Mouse (Mus musculus) cerebellum, adult 11 months (tissue): ENCODE data around the gene Fam120b.

ENCODE experiments used
- DNase-seq: peaks from one replicate; pipeline ENCODE4 v3.0.0; 2022

Fam120b gene

DNA sequence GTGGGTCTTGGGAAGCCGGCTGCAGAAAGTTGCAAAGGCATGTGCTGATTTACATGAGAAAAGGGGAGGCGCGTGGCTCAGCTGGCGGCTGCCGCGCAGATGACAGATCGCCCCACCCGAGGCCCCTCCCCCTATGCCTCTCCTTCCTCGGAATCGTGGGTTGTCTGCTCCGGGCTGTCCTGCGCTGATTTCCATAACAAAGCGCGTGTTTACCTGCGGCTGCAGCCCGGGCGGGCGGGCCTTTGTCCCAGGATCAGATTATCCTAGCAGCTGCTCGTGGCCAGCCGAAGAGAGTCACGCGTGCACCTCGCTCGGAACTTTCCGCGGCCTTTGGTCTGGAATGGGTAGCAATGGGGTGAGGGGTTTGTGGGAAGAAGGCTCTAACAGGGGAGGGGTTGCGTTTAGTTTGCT is 15.4 kb upstream of the Fam120b start:
- no peak for DNase-seq

DNA sequence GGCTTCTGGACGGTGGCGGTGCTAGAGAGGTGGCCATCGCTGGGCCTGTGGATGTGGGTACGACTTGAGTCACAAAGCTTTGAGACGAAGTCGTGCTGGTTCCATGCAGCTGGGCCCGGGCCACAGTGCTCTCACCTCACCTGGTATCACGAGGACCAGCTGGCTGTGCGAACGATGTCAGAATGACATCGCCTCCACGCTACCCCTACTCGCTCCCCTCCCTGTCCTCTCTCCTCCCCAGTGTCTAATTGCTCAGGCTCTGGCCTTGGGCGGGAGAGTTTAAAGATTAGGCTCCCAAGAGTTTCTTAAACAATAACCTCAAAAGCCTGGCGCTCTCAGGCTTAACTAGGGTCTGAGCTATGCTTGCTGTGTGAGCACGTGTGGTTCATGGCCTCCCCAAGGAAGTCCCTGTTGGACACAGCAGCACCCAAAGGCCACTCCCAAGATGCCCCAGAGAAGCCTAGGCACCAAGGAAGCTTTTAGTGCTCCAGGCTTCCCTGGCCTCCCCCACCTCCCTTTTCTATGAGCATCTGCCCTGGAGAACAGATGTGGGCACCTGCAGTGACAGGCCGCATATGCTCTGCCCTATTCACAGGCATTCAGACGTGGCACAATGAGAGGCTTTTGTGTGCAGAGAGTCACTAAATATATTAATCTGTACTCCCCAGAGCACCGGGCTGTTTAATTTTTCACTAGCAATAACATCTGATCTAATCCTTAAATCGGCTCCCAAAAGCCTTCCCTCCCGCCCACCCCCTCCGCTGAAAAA is 14.7 kb upstream of the Fam120b start:
- no peak for DNase-seq

GRCm38 (mm10) chr17:15381869-15382660 is 13.9 kb upstream of the Fam120b start:
- DNase-seq: no peak

DNA sequence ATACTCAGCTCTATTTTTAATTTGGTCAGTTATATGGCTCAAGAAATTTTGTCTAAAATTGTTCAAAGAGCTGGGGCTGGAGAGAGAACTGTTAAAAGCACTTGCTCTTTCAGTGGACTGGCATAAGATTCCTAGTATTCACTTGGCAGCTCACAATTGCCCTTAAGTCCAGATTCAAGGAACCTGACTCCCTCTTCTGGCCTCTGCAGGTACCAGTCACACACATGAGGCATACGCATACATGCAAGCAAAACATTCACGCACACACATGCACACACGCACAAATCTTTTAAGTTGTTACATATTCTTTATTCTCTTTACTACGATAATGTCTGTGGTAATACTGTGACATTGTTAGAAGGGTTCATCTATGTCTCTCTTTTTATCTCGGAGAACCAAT is 12.6 kb upstream of the Fam120b start:
- DNase-seq: no peak

DNA sequence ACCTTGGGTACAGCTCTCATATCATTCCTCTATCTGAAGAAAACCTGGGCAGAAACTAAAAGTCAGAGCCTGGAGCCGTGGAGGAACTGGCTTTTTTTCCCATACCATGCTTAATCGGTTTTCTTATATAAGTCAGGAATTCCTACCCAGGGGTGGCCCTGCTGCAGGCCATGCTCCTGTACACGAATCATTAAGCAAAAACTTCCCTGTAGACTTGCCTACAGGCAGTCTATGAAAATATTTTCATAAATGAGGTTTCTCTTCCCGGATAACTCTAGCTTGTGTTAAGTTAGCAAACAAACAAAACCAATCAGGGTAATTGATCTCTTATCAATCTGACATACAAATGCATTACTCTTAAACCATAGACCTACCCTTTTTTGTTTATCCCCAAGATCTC is 7.1 kb upstream of the Fam120b start:
- no peak for DNase-seq

DNA sequence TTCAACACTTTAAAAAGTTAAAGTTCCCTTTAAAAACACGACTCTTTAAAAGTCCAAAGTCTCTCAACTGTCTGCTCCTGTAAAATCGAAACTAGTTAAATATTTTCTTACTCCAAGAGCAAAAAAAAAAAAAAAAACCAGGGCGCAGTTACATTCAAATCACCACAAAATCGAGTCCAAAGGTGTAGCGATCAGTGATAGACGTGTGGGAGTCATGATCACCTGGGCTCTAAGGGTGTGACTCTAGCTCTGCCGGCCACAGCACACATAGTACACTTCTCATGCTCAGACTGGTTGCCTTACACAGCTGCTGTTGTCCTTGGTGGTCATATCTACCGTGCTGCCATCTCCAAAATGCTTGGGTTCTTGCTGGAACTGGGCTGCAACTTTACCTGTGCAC is 6.6 kb upstream of the Fam120b start:
- no peak for DNase-seq

DNA sequence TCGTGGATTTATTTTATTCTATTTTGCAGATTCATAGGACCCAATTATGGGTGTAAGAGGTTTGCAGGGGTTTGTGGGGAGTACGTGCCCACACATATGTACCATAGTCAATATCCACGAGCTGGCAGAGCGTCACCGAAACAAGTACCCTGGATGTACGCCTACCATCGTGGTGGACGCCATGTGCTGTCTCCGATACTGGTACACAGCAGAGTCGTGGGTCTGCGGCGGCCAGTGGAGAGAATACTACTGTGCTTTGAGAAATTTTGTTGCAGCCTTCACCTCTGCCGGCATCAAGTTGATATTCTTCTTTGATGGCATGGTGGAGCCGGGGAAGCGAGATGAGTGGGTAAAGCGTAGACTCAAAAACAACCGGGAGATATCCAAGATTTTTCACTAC is 5.7 kb downstream of the Fam120b start:
- DNase-seq: no peak

GRCm38 (mm10) chr17:15406576-15406975 is 10.6 kb downstream of the Fam120b start:
- DNase-seq: no peak

- no peak for DNase-seq
Measured at GRCm38 (mm10) chr17:15409261-15409660, 13.3 kb downstream of the Fam120b start.

DNA sequence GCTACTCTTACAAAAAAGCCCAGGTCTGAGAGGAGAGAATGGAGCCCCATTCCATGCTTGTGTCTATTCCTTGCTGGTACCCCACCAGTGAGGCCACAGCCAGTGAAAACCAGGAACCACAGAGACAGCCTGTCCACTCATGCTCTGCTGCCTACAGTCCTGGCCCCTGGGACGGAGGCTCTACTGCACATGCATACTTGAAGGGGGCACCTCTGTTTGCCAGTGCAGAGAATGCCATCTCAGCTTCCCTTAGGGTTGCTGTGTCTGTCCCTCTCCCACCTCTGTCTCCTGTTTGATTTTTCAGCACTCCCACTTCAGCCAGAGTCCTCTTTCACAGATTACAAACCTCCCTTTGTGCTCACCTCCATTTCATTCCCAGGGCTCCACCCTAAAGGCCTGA is 14.9 kb downstream of the Fam120b start:
- DNase-seq: no peak

- no peak for DNase-seq
Measured at GRCm38 (mm10) chr17:15416596-15417215, 20.7 kb downstream of the Fam120b start.

- DNase-seq: no peak
Measured at GRCm38 (mm10) chr17:15419534-15419933, 23.5 kb downstream of the Fam120b start.

DNA sequence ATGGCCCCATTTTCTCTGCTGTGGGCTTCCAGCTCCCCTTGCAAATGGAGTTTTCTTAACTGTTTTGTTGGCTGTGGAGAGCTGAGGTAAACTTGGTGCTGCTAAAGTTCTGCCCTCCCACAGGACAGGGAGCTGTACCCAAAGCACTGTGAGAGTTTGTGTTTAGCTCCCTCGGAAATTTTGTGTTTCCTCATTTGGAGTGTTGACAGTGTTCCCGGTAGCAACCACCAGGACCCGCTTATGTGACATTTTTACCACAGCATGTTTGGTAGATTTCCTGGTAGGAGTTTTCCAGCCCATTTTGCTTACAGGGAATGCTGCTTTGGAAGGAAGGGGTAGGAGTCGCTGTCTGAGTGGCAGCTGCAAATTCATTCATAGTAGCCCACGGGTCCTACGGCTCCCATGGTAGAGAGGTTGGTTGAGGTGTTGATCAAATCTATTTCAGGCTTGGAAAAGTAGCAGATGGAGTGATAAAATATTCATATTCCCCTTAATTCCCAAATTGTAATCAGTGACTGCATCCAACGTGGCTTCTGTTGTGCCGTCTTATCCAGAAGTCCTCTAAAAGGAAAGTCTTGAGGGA is 24.1 kb downstream of the Fam120b start:
- DNase-seq: no peak

DNA sequence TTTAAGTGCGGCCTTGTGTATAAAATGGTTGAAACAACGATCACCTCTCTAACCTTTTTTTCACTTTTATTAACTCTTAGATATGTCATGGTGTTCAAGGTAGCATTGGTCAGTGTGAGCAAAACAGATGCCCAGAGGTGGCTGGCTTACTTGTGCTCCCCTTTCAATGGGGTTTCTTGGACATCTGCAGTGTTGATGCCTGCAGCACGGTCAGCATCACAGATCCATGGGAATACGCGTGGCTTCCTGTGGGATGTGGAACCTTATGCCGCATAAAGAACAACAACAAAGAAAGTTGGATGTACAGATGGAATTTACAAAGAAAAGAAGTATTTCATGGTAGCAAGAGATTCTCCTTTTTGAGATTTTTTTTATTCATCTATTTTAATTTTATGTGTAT is 25.4 kb downstream of the Fam120b start:
- DNase-seq: no peak

DNA sequence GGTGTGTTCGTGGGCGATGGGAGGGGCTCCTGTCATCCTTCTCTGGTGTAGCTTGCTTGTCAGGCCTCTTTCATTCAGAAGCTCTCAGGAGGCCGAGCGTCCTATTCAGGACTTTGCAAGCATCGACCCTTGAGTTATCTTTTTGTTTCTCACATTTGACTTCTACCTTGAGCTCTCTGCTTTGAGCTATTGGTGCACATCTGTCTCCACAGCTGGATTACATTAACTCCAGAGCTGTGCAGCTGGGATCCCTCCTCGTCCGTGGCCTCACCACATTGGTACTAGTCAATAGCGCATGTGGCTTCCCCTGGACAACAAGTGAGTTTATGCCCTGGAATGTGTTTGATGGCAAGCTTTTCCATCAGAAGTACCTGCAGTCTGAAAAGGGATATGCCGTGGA is 26.7 kb downstream of the Fam120b start:
- DNase-seq: no peak

- DNase-seq: no peak
Measured at GRCm38 (mm10) chr17:15423080-15423765, 27.2 kb downstream of the Fam120b start.

- DNase-seq: no peak
Measured at GRCm38 (mm10) chr17:15425931-15426330, 29.9 kb downstream of the Fam120b start.

DNA sequence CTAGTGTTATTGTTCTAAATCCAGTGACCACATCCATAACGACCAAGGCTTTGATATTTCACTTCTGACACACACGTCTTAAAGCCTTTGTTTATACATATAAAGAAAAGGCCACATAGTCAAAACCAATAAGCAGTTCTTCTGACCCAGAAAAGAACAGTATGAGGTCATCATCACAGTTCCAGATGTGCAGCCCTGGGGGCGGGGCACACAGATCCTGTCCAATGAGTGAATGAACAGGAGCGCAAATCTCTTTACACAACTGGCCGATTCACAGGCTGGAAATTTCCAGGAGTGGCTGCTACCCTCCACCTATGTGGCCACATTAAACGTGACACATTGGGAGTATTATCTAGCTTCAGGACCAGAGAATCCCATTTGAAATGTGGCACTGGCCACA is 33.4 kb downstream of the Fam120b start:
- no peak for DNase-seq

DNA sequence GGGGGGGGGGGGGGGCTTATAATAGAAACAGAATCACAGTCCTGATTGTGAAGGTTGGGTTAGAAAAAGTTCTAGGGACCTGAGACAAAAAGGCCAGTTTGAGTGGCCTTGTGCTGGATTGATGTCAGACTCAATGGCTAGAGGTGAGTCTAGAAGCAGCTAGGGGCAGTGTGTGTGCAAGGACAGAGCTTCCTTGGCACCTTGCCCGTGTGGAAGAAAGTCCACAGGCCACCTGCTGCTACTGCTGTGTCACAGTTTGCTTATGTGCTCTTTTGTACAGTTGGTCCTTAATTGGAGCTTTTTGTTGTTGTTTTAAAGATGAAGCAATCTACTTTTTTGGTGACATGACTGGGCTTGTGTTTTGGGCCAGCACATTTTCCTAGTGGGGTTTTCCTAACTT is 33.9 kb downstream of the Fam120b start:
- peak; percentile 16 for DNase-seq

DNA sequence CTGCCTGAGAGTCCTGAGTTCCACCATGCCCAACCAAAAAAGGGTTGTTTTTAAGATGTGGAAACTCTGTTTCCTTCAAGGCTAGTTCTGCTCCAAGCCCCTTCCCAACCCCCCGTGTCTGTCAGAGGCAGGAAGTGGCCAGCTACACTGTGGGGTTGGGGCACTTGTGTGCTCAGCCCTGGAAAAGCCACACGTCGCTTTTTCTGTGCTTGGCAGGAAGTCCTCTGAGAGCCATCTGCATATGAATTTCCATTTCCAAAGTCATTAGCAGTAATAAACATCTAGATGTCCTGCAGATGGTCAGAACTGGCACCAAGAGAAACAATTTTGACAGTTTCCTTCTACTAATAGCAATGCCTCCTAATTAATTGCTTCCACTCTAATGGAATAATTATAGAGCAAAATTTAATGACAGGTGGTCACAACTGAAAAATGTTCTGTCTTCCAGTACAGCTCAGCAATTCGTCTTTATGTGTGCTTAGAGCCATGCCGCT is 35.1 kb downstream of the Fam120b start:
- DNase-seq: peak; percentile 23

DNA sequence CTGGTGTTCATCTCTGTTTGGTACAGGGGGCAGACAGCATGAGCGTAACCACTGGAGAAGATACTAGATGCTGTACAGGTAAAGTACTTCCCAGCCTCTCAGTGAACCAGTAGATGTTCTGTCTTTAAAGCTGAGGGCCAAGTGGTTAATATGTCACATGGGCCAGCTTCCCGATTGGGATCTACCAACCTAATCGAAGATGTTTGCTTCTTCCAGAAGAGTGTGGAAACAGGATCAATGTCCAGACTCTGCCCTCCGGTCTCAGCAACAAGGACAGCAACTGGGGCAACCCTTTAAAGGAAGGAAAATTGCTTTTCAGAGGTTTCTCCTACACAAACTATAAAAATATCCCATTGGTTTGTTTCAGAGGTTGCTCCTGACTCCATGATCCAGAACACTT is 35.5 kb downstream of the Fam120b start:
- no peak for DNase-seq

DNA sequence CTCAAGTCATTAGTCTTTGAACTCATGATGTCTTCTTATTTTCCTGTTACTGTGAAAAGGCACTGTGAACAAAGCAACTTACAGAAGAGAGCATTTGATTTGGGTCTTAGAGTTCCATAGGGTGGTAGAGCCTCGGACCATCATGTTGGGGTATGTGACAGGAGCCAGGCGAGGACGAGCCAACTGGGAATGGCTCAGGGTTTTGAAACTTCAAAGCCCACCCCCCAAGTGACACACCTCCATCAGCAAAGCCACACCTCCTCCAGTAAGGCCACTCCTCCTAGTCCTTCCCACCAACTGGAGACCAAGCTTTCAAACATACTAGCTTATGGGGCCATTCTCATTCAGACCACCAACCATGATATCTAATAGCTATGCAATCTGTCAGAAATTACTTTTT is 36.0 kb downstream of the Fam120b start:
- DNase-seq: no peak

GRCm38 (mm10) chr17:15434748-15435147 is 38.7 kb downstream of the Fam120b start:
- no peak for DNase-seq
